Mouse (Mus musculus): ENCODE measurements around the gene Myt1. TPM values are rescaled to one million over a fixed set of nuclear protein-coding genes. Genes with fewer than 3 reads are reported as not detected.

Myt1 gene
- 0.26 and 0.71 TPM in 2 replicates for polyA plus RNA-seq (2015; fragmentation: Nextera tagmentation; extraction: Ambion mirVana)

DNA sequence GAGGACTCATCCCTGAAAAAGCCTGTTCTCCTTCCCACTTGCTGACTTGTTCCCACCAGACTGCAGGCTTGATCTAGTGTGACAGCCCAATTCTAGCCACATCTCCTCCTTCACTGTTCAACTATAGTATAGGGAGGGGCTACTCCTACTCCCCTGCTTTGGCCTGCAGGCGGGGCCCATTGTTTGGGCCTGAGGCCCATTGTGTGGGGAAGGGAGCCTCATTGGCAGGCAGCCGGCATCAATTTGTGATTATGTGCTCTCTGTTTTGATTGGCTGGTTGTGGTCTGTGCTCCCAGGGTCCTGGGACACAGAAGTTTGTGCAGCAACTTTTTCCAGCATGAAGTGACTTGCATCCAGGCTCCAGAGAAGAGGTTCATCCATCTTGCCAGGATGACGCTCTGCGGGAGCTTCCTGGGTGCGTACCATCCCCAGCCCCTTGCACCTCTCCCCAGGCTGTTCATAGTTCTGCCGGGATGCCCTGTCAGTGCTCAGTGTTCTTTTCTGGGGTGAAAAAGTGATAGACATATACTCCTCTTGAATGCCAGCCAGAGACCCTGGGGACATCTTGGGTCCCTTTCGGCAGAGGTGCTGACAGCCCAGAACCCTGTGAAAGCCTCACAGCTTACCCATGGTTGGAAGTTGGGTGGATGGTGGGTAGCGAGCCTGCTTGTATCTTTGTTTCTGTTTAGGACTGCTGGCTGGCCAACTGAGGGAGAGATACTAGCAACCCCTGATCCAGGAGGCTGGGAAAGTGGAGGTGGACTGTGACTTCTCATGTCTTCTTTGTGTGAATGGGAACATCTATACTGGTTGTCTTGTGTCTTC lies at the start of gene Myt1:
Myt1 (plus strand) TSS at position 327 of the 825 bp plus-strand sequence.
- 48% methylated on average over 8 of the region's 8 CpGs for WGBS
- Histone ChIP-seq H3K36me3 (no peaks in the 10 kb centered on the region), H3K4me2 (no peak within 1 kb of the TSS), H3K4me3 (replicated peaks) (no peak within 1 kb of the TSS), H3K9ac (no peak within 1 kb of the TSS), H3K9me3 (replicated peaks) (no peaks in the 10 kb centered on the region), H3K27me3 (peaks cover 38% of the 10 kb centered on the region), H3K27ac (no peak within 1 kb of the TSS), H3K4me1 (no peaks in the 10 kb centered on the region)
- no peak for ATAC-seq (replicated peaks; ENCODE audit: low FRiP score)

DNA sequence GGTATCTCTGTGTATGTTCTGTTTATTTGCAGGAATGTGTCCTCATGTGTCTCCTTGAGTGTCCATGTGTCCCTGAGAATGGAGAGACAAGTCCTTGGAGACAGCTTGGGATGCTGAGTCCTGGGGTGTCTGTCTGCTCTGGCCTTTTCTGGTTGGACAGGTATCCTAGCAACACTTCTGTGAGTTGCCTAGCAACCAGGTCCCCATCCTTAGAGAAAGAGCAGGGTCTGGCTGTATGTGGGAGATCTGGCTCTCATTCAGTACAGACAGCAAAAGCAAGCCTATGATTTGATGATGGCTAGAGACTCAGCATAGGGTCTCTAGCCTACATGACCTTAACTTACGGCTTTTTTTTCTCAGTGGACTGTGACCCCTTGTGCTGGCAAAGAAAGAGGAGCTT lies 49.4 kb upstream of the Myt1 start:
- no peak overlapping the region for H3K4me2 ChIP-seq

DNA sequence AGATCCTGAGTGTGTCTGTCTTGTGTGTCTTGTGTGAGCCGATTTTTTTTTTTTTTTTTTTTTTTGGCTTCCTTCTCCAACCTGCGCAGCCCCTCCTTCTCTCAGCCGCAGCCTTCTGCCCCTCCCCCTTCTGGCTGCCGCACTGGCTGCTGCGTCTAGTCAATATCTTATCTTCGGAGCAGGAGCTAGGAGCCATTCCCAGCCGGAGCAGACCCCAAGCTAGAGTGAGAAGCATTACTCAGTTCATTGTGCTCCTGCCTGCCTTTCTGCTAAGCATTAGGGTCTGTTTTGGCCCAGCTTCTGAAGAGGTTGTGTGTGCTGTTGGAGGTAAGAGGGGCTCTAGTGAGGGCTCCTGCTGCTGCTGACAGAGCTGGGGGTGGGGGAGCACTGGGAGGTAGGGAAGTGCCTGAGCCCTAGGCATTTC lies 48.2 kb upstream of the Myt1 start, which contains the start of gene Oprl1:
Oprl1 (plus strand) TSS at position 114 of the 424 bp plus-strand sequence.
- H3K27ac ChIP-seq = no peak within 1 kb of the TSS
- H3K4me1 ChIP-seq = no peaks in the 10 kb centered on the region
- no peaks in the 10 kb centered on the region for H3K9me3 ChIP-seq (replicated peaks)
- peaks cover 6% of the 10 kb centered on the region; the same call in 1 of the 2 replicates for H3K27me3 ChIP-seq
- no peaks in the 10 kb centered on the region for H3K36me3 ChIP-seq
- WGBS = 4% methylated on average over 7 of the region's 7 CpGs
- H3K4me2 ChIP-seq = peak within 1 kb of the TSS; percentile 20
- no peak within 1 kb of the TSS for H3K9ac ChIP-seq
- ATAC-seq (replicated peaks; ENCODE audit: low FRiP score) = peak; percentile 4; the same call in 1 of the 2 replicates
- no peak within 1 kb of the TSS for H3K4me3 ChIP-seq (replicated peaks)

More for the DNA sequence above, 49.4 kb upstream of the Myt1 start:
- H3K36me3 ChIP-seq = no peaks in the 10 kb centered on the region
- no peak overlapping the region for H3K27ac ChIP-seq
- H3K4me3 ChIP-seq (replicated peaks) = no peak overlapping the region
- no peaks in the 10 kb centered on the region for H3K9me3 ChIP-seq (replicated peaks)
- no peak overlapping the region for H3K9ac ChIP-seq
- no peak for ATAC-seq (replicated peaks; ENCODE audit: low FRiP score)
- H3K27me3 ChIP-seq = peaks cover 6% of the 10 kb centered on the region; the same call in 1 of the 2 replicates
- no peaks in the 10 kb centered on the region for H3K4me1 ChIP-seq
- 76% methylated on average over 1 of the region's 1 CpGs for WGBS

GRCm38 (mm10) chr2:181715382-181715781 lies 47.8 kb upstream of the Myt1 start:
- no peaks in the 10 kb centered on the region for H3K36me3 ChIP-seq
- H3K9me3 ChIP-seq (replicated peaks) = no peaks in the 10 kb centered on the region
- no peak overlapping the region; the same call in 1 of the 2 replicates for H3K4me2 ChIP-seq
- peaks cover 6% of the 10 kb centered on the region; the same call in 1 of the 2 replicates for H3K27me3 ChIP-seq
- 77% methylated on average over 3 of the region's 3 CpGs for WGBS
- 0 out of 2 replicates have a peak, but pooled peaks have one; percentile 2 for ATAC-seq (replicated peaks; ENCODE audit: low FRiP score)
- H3K9ac ChIP-seq = no peak overlapping the region
- H3K4me1 ChIP-seq = no peaks in the 10 kb centered on the region
- H3K27ac ChIP-seq = no peak overlapping the region
- no peak overlapping the region for H3K4me3 ChIP-seq (replicated peaks)

GRCm38 (mm10) chr2:181716991-181717390 lies 46.1 kb upstream of the Myt1 start:
- H3K4me1 ChIP-seq = no peaks in the 10 kb centered on the region
- H3K27ac ChIP-seq = no peak overlapping the region
- no peak for ATAC-seq (replicated peaks; ENCODE audit: low FRiP score)
- H3K9me3 ChIP-seq (replicated peaks) = no peaks in the 10 kb centered on the region
- H3K4me2 ChIP-seq = no peak overlapping the region
- peaks cover 6% of the 10 kb centered on the region; the same call in 1 of the 2 replicates for H3K27me3 ChIP-seq
- H3K4me3 ChIP-seq (replicated peaks) = no peak overlapping the region
- WGBS = 49% methylated on average over 3 of the region's 3 CpGs
- H3K9ac ChIP-seq = no peak overlapping the region
- no peaks in the 10 kb centered on the region for H3K36me3 ChIP-seq

DNA sequence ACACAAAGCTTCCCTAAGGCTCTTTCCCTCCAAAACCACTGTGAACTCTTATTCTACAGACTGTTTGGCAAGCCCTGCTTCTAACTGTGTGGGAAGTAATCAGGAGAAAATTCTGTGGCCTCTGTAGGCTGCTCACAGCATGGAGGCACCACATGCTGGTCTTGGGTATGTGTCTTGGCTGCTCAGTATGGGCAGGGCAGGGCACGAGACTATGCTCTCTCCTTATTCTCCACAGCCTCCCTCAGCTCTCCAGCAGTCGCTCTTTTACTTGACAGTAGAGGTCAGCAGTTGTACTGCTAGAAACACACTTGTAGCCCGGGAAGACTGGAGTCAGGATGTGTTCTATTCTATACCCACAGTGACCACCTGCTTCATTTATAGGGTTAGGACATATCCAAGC lies 43.1 kb upstream of the Myt1 start:
- H3K9me3 ChIP-seq (replicated peaks) = no peaks in the 10 kb centered on the region

GRCm38 (mm10) chr2:181721200-181721599 lies 41.9 kb upstream of the Myt1 start:
- Histone ChIP-seq H3K4me1 (no peaks in the 10 kb centered on the region), H3K27ac (no peak overlapping the region), H3K9me3 (replicated peaks) (no peaks in the 10 kb centered on the region), H3K27me3 (no peaks in the 10 kb centered on the region), H3K36me3 (no peaks in the 10 kb centered on the region), H3K4me2 (no peak overlapping the region), H3K9ac (no peak overlapping the region), H3K4me3 (replicated peaks) (no peak overlapping the region)
- ATAC-seq (replicated peaks; ENCODE audit: low FRiP score) = no peak

More for the DNA sequence above, 43.1 kb upstream of the Myt1 start:
- H3K9ac ChIP-seq = no peak overlapping the region
- H3K27me3 ChIP-seq = no peaks in the 10 kb centered on the region
- H3K4me2 ChIP-seq = no peak overlapping the region
- ATAC-seq (replicated peaks; ENCODE audit: low FRiP score) = no peak
- H3K27ac ChIP-seq = no peak overlapping the region
- no peaks in the 10 kb centered on the region for H3K36me3 ChIP-seq
- H3K4me1 ChIP-seq = no peaks in the 10 kb centered on the region
- H3K4me3 ChIP-seq (replicated peaks) = no peak overlapping the region
- WGBS = 25% methylated on average over 3 of the region's 3 CpGs

- Histone ChIP-seq H3K4me2 (no peak overlapping the region), H3K27me3 (no peaks in the 10 kb centered on the region), H3K36me3 (no peaks in the 10 kb centered on the region), H3K27ac (no peak overlapping the region), H3K4me3 (replicated peaks) (no peak overlapping the region), H3K9ac (no peak overlapping the region), H3K4me1 (no peaks in the 10 kb centered on the region), H3K9me3 (replicated peaks) (no peaks in the 10 kb centered on the region)
- WGBS = 15% methylated on average over 3 of the region's 3 CpGs
- ATAC-seq (replicated peaks; ENCODE audit: low FRiP score) = 0 out of 2 replicates have a peak, but pooled peaks have one; percentile 25
Measured at GRCm38 (mm10) chr2:181722213-181722612, 40.9 kb upstream of the Myt1 start.

DNA sequence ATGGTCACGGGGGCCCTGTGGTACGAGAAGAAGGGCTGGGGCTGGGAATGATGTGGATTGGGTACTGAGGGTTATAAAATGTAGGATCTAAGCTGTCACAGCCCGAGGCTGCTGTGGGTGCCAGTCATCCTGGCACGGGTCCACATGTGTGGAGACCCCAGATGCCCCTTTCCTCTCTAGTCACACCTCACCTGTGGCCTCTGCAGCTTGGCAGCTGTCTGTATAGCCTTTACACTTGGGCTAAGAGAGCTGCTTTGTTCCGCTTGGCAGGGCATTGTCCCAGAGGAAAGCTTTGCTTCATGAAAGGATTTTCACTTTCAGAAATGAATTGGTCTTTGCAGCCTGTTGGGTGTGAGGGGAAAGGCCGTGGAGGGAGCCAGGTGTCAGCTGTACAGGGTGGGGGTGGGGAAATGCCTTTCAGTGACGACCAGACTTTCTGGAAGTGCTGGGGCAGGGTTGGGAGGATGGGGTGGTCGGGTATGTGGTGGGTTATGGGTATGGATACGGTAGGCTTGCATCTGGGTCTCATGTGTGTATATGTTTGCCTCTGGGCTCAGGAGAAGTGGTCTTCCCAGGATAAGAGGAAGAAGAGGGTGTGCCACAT lies 35.4 kb upstream of the Myt1 start:
- no peak overlapping the region for H3K4me2 ChIP-seq
- ATAC-seq (replicated peaks; ENCODE audit: low FRiP score) = no peak
- H3K27me3 ChIP-seq = no peaks in the 10 kb centered on the region
- no peak overlapping the region for H3K27ac ChIP-seq
- H3K9ac ChIP-seq = no peak overlapping the region
- H3K9me3 ChIP-seq (replicated peaks) = no peaks in the 10 kb centered on the region
- H3K4me3 ChIP-seq (replicated peaks) = no peak overlapping the region
- H3K36me3 ChIP-seq = no peaks in the 10 kb centered on the region
- H3K4me1 ChIP-seq = no peaks in the 10 kb centered on the region
- 52% methylated on average over 9 of the region's 9 CpGs for WGBS

DNA sequence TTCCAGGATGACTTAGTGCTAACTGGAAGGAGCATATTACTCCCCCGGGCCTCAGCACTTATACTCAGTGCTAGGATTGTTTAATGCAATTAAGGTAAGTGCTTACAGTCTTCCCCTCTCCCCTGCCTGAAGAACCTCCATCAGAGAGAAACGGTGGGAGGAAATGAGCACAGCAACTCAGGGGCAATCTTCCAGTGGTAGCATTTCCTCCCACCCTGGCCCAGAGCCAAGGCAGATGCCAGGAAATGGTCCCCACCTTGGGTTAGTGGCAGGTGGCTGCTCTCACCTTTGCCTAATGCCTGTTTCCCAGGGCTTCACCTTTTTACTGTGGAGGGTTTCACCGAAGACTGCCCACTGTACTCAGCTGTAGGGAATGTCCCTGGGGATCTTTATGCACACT lies 33.1 kb upstream of the Myt1 start:
- Histone ChIP-seq H3K27ac (no peak overlapping the region), H3K4me2 (no peak overlapping the region), H3K36me3 (no peaks in the 10 kb centered on the region), H3K4me1 (no peaks in the 10 kb centered on the region), H3K9me3 (replicated peaks) (no peaks in the 10 kb centered on the region), H3K27me3 (no peaks in the 10 kb centered on the region), H3K4me3 (replicated peaks) (no peak overlapping the region), H3K9ac (no peak overlapping the region)
- WGBS = 54% methylated on average over 3 of the region's 3 CpGs
- ATAC-seq (replicated peaks; ENCODE audit: low FRiP score) = no peak

- Histone ChIP-seq H3K36me3 (no peaks in the 10 kb centered on the region), H3K4me3 (replicated peaks) (no peak overlapping the region), H3K9ac (no peak overlapping the region), H3K27ac (no peak overlapping the region), H3K4me1 (no peaks in the 10 kb centered on the region), H3K9me3 (replicated peaks) (no peaks in the 10 kb centered on the region), H3K4me2 (no peak overlapping the region), H3K27me3 (no peaks in the 10 kb centered on the region)
- WGBS = 80% methylated on average over 1 of the region's 1 CpGs
- no peak for ATAC-seq (replicated peaks; ENCODE audit: low FRiP score)
Measured at GRCm38 (mm10) chr2:181752626-181753025, 10.5 kb upstream of the Myt1 start.

- Histone ChIP-seq H3K27ac (no peak overlapping the region), H3K4me2 (no peak overlapping the region), H3K4me3 (replicated peaks) (no peak overlapping the region), H3K4me1 (no peaks in the 10 kb centered on the region), H3K36me3 (no peaks in the 10 kb centered on the region), H3K9me3 (replicated peaks) (no peaks in the 10 kb centered on the region), H3K27me3 (peaks cover 5% of the 10 kb centered on the region), H3K9ac (no peak overlapping the region)
- 81% methylated on average over 2 of the region's 2 CpGs for WGBS
- ATAC-seq (replicated peaks; ENCODE audit: low FRiP score) = no peak
Measured at GRCm38 (mm10) chr2:181758147-181758725, 4.9 kb upstream of the Myt1 start.

Measured in kidney, embryonic 15.5 days (tissue).